Mouse (Mus musculus): Measurements from ENCODE around the gene Pfkfb3.

GRCm38 (mm10) chr2:11534826-11535225 is 19.1 kb downstream of the Pfkfb3 start:
- no peak for TF ChIP-seq CTCF (IDR thresholded peaks at IDR 0.05; ENCODE audit: insufficient read depth, low read depth, low read length)
- TF ChIP-seq POLR2A (IDR thresholded peaks at IDR 0.05; ENCODE audit: insufficient read depth, low read depth, low read length): 0 out of 2 replicates have a peak, but pooled peaks have one; percentile 2
